Mouse (Mus musculus) ES-E14 (cell line): ENCODE results near the gene Kmt2b.

Source experiments
- CHD2 ChIP-seq: IDR thresholded peaks from 2 replicates; pipeline ENCODE4 v1.6.1; 2014; ENCODE audit warnings: mild to moderate bottlenecking, low read depth, low read length, inconsistent platforms
- HCFC1 ChIP-seq: IDR thresholded peaks from 2 replicates; pipeline ENCODE4 v1.6.1; 2012; ENCODE audit warnings: low read length, inconsistent platforms, borderline replicate concordance; ENCODE audit not compliant: insufficient read depth
- MAFK ChIP-seq: IDR thresholded peaks from 2 replicates; pipeline ENCODE4 v1.6.1; 2014; ENCODE audit warnings: mild to moderate bottlenecking, low read depth, low read length, inconsistent platforms; ENCODE audit not compliant: insufficient read depth
- ZC3H11A ChIP-seq: IDR thresholded peaks from 2 replicates; pipeline ENCODE4 v1.6.1; 2012; ENCODE audit warnings: low read depth, mild to moderate bottlenecking, inconsistent platforms, low read length, borderline replicate concordance
- ZNF384 ChIP-seq: IDR thresholded peaks from 2 replicates; pipeline ENCODE4 v1.6.1; 2012; ENCODE audit warnings: low read depth, low read length, inconsistent platforms

DNA sequence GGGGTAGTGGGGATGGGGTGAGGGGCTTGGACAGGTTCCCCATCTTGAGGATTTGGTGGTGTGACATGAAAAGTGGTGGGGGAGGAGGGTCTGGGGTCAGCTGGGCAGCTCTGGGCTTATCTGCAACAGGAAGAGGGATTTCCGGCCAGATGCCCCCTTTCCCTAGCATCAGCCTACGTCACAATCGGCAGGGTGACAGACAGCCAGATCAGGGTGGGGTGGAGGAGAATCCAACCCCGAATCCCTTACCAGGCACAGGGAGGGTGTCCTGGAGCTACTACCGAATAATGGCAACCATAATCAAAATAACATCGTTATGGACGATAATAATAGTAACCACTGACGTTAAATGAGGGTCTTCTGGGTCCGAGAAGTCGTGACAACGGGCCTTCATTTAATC is 47.9 kb upstream of the Kmt2b start:
- TF ChIP-seq HCFC1: no peak
- no peak for TF ChIP-seq ZNF384
- no peak for TF ChIP-seq CHD2
- TF ChIP-seq MAFK: no peak
- TF ChIP-seq ZC3H11A: no peak
